Mouse (Mus musculus): Measurements from ENCODE around the gene Hsd17b10.

DNA sequence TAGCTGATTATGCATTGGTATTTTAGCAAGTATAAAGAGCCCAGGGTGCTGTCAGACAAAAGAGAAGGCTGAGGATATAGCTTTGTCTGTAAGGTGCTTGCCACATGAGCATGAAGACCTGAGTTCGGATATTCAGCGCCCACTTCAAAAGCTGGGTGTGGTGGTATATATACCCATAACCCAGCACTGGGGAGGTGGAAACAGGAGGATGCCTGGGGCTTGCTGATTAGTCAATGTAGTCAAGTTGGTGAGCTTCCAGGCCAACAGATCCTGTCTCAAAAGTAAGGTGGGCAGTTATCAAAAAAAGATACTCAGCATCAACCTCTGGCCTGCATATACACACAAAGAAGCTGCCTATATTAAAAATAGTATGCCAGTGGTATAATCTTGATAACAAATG lies 17.6 kb downstream of the Hsd17b10 start:
- TF ChIP-seq CTCF (IDR thresholded peaks at IDR 0.05; ENCODE audit: control insufficient read depth, insufficient read depth, insufficient replicate concordance, low read depth, low read length) (no peak), POLR2A (IDR thresholded peaks at IDR 0.05; ENCODE audit: control insufficient read depth, low read depth, low read length) (no peak)
